Mouse (Mus musculus) liver, embryonic 11.5 days (tissue): ENCODE measurements around the gene Jph4. TPM values are rescaled to one million over a fixed set of nuclear protein-coding genes. Genes with fewer than 3 reads are reported as not detected.

ENCODE experiments used
- ATAC-seq: fragments of 200-750 bp; cut with Nextera tagmentation; replicated peaks from 2 replicates; pipeline ENCODE4 v1.8.0; 2017; ENCODE audit warnings: moderate number of reproducible peaks, mild to moderate bottlenecking, moderate TSS enrichment, moderate library complexity; ENCODE audit not compliant: low FRiP score
- DNase-seq: peaks from one replicate; pipeline ENCODE4 v3.0.0-alpha.2; 2017; ENCODE audit warnings: low spot score
- H3K27ac ChIP-seq: fragments of 300-500 bp; sonication (generic); 2 replicates; pipeline ENCODE4 v1.5.1; 2014; ENCODE audit warnings: mild to moderate bottlenecking, low read depth, low read length, control low read depth
- H3K27me3 ChIP-seq: fragments of 300-500 bp; sonication (generic); replicated peaks from 2 replicates; pipeline ENCODE4 v1.6.1; 2014; ENCODE audit warnings: low read length, mixed read lengths; ENCODE audit not compliant: control insufficient read depth, insufficient read depth
- H3K36me3 ChIP-seq: fragments of 300-500 bp; sonication (generic); 2 replicates; pipeline ENCODE4 v1.6.1; 2014; ENCODE audit warnings: mild to moderate bottlenecking, low read length, moderate library complexity, mixed read lengths; ENCODE audit not compliant: control insufficient read depth, insufficient read depth
- H3K4me1 ChIP-seq: fragments of 300-500 bp; sonication (generic); replicated peaks from 2 replicates; pipeline ENCODE4 v1.6.1; 2014; ENCODE audit warnings: low read length, mixed read lengths; ENCODE audit not compliant: control insufficient read depth, insufficient read depth
- H3K4me2 ChIP-seq: fragments of 300-500 bp; sonication (generic); 2 replicates; pipeline ENCODE4 v1.6.1; 2014; ENCODE audit warnings: mild to moderate bottlenecking, control low read depth, moderate library complexity
- H3K4me3 ChIP-seq: fragments of 300-500 bp; sonication (generic); 2 replicates; pipeline ENCODE4 v1.5.1; 2014; ENCODE audit warnings: low read depth, low read length, control low read depth
- H3K9ac ChIP-seq: fragments of 300-500 bp; sonication (generic); 2 replicates; pipeline ENCODE4 v1.6.1; 2014; ENCODE audit warnings: low read depth, low read length, control low read depth
- H3K9me3 ChIP-seq: fragments of 300-500 bp; sonication (generic); 2 replicates; pipeline ENCODE4 v1.6.1; 2016; ENCODE audit warnings: low read length, inconsistent platforms, mixed read lengths; ENCODE audit not compliant: control insufficient read depth
- WGBS: fragments of 180-500 bp; shearing (Covaris S2); extraction: QIAGEN DNeasy Blood & Tissue Kit; methylation state at CpG from one replicate; pipeline ENCODE4 v1.1.7; 2014; 5-methylcytosine and 5-hydroxymethylcytosine counted together
- polyA plus RNA-seq: library from polyadenylated mRNA; unstranded; fragments of >200 nt; fragmentation: Nextera tagmentation; extraction: Ambion mirVana; gene quantifications from 2 replicates; pipeline ENCODE4 v1.2.1, GENCODE M21; 2014

The Jph4 gene
- polyA plus RNA-seq, 1 experiment from 2014 or later, result 0.60 TPM

- Histone ChIP-seq H3K4me2 (no peak overlapping the region; the same call in 1 of the 2 replicates), H3K27ac (peak overlapping the region; percentile 72), H3K27me3 (peaks cover 5% of the 10 kb centered on the region), H3K4me1 (peaks cover 36% of the 10 kb centered on the region), H3K9me3 (no peaks in the 10 kb centered on the region), H3K36me3 (no peaks in the 10 kb centered on the region), H3K4me3 (no peak overlapping the region), H3K9ac (no peak overlapping the region)
- DNase-seq (no peak), ATAC-seq (peak; percentile 37)
- WGBS, result 39% methylated on average over 1 of the region's 1 CpGs
Observed at GRCm38 (mm10) chr14:55059009-55059408, 57.7 kb downstream of the Jph4 start.

Other genes starting within 250 kb of the Jph4 start
- 5.2 and 5.5 TPM in 2 replicates for gene Homez, start 246.0 kb downstream of the Jph4 start, polyA plus RNA-seq
- gene Ppp1r3e, start 239.4 kb downstream of the Jph4 start, polyA plus RNA-seq, result 1.1 and 2.1 TPM in 2 replicates
- 2.0 and 2.1 TPM in 2 replicates for gene Bcl2l2, start 233.6 kb downstream of the Jph4 start, polyA plus RNA-seq
- gene Gm20521, start 233.5 kb downstream of the Jph4 start, polyA plus RNA-seq, result 0.27 TPM in 1 of 2 replicates, not detected in the other
- gene Pabpn1, start 224.4 kb downstream of the Jph4 start, polyA plus RNA-seq, result 117 and 132 TPM in 2 replicates
- gene Slc22a17, start 203.8 kb downstream of the Jph4 start, polyA plus RNA-seq, result 10.5 and 14.0 TPM in 2 replicates
- 5.5 and 6.7 TPM in 2 replicates for gene Efs, start 190.8 kb downstream of the Jph4 start, polyA plus RNA-seq
- gene Il25, start 184.2 kb downstream of the Jph4 start, polyA plus RNA-seq, result not detected in 2 replicates
- 0.21 TPM in 1 of 2 replicates, not detected in the other for gene Cmtm5, start 180.7 kb downstream of the Jph4 start, polyA plus RNA-seq
- 14.5 and 43.0 TPM in 2 replicates for gene Myh6, start 150.0 kb downstream of the Jph4 start, polyA plus RNA-seq
- not detected in 2 replicates for gene Gm17428, start 140.0 kb downstream of the Jph4 start, polyA plus RNA-seq
- 2.7 and 9.7 TPM in 2 replicates for gene Myh7, start 122.3 kb downstream of the Jph4 start, polyA plus RNA-seq
- gene Ngdn, start 101.5 kb downstream of the Jph4 start, polyA plus RNA-seq, result 87.0 and 95.6 TPM in 2 replicates
- 2.1 and 2.8 TPM in 2 replicates for gene Zfhx2, start 24.6 kb downstream of the Jph4 start, polyA plus RNA-seq
- 10.5 and 12.6 TPM in 2 replicates for gene Thtpa, start 22.2 kb downstream of the Jph4 start, polyA plus RNA-seq
- gene Ap1g2, start 10.3 kb downstream of the Jph4 start, polyA plus RNA-seq, result 45.1 and 52.9 TPM in 2 replicates
- 0.22 TPM in 1 of 2 replicates, not detected in the other for gene Dhrs2, start 105.1 kb upstream of the Jph4 start, polyA plus RNA-seq